Mouse (Mus musculus): ENCODE measurements around the gene Omt2b.
"Not testable (repeated sequence)": the region's sequence is repeated elsewhere in the genome, so short reads cannot be mapped to it uniquely, and the experiment has no call there.

DNA sequence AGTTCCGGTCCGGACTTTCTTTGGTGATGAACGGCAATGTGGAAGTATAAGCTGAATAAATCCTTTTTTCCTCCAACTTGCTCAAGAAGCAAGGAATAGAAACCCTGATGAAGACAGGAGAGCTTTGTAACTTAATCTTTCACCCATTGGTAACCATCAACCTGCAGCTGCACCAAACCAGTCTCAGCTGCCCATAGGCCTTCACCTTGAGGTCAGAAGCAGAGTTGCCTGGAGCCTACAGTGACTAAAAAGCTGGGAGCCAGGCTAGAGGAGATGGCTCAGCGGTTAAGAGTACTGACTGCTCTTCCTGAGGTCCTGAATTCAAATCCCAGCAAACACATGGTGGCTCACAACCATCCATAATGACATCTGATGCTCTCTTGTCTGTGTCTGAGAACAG, 15.1 kb downstream of the Omt2b start:
- TF ChIP-seq CTCF (IDR thresholded peaks at IDR 0.05; ENCODE audit: low read depth, low read length); POLR2A (IDR thresholded peaks at IDR 0.05; ENCODE audit: insufficient read depth, low read length); EP300 (IDR thresholded peaks at IDR 0.05; ENCODE audit: insufficient read depth, low read depth, low read length): not testable (repeated sequence)
